Mouse (Mus musculus) erythroid progenitor cell, adult 5-6 weeks (primary cell): ENCODE data around the gene Neurod6. TPM values are rescaled to one million over a fixed set of nuclear protein-coding genes. Genes with fewer than 3 reads are reported as not detected.
"Not testable (repeated sequence)": the region's sequence is repeated elsewhere in the genome, so short reads cannot be mapped to it uniquely, and the experiment has no call there.

Experiments used
- ATAC-seq: replicated peaks from 2 replicates; pipeline ENCODE4 v1.8.0; 2016; ENCODE audit warnings: moderate number of reproducible peaks, mild to moderate bottlenecking, moderate TSS enrichment, inconsistent platforms; ENCODE audit not compliant: poor library complexity, low FRiP score, severe bottlenecking
- total RNA-seq, 2 experiments: library from RNA; stranded (forward) in 1 of 2; stranded (reverse) in 1 of 2; fragments of 150-400 nt in 1 of 2; fragments of 186-747, 209-891 nt in 1 of 2; gene quantifications; 2 replicates each; pipeline versions ENCODE4 v1.2.3 to v1.2.4; 2015 to 2017; ENCODE audit warnings: low replicate concordance in 2 of 2

Gene Neurod6
- total RNA-seq (2015; ENCODE audit: low replicate concordance) (not detected in 2 replicates), total RNA-seq (2017; ENCODE audit: low replicate concordance) (not detected in 2 replicates)

GRCm38 (mm10) chr6:55680974-55681373 is at the start of gene Neurod6:
Gene Neurod6, minus strand, starts transcription at chr6:55681263.
- ATAC-seq: no peak

- no peak for ATAC-seq
These were observed 36.1 kb upstream of the Neurod6 start for GRCm38 (mm10) chr6:55717209-55717608.

- ATAC-seq: no peak
These were observed 34.4 kb upstream of the Neurod6 start for GRCm38 (mm10) chr6:55715446-55715845.

- not testable (repeated sequence) for ATAC-seq
These were observed 29.9 kb upstream of the Neurod6 start for GRCm38 (mm10) chr6:55710913-55711312.

GRCm38 (mm10) chr6:55704759-55705104 is 23.7 kb upstream of the Neurod6 start:
- no peak for ATAC-seq

GRCm38 (mm10) chr6:55704061-55704758 is 23.1 kb upstream of the Neurod6 start:
- no peak for ATAC-seq

- no peak for ATAC-seq
These were observed 19.6 kb upstream of the Neurod6 start for GRCm38 (mm10) chr6:55700392-55701386.

- ATAC-seq: no peak
These were observed 9.0 kb upstream of the Neurod6 start for GRCm38 (mm10) chr6:55690015-55690531.

- no peak for ATAC-seq
These were observed 2.4 kb upstream of the Neurod6 start for GRCm38 (mm10) chr6:55683506-55683905.

- ATAC-seq: no peak
These were observed 1.8 kb upstream of the Neurod6 start for GRCm38 (mm10) chr6:55682886-55683285.

- ATAC-seq: no peak
These were observed 2.4 kb downstream of the Neurod6 start for GRCm38 (mm10) chr6:55678571-55679185.

- ATAC-seq: no peak
These were observed 3.7 kb downstream of the Neurod6 start for GRCm38 (mm10) chr6:55677326-55677725.

- 0 out of 2 replicates have a peak, but pooled peaks have one; percentile 19 for ATAC-seq
These were observed 4.3 kb downstream of the Neurod6 start for GRCm38 (mm10) chr6:55676663-55677311.

- ATAC-seq: no peak
These were observed 4.9 kb downstream of the Neurod6 start for GRCm38 (mm10) chr6:55676141-55676662.

GRCm38 (mm10) chr6:55667801-55668200 is 13.3 kb downstream of the Neurod6 start:
- no peak for ATAC-seq

- no peak for ATAC-seq
These were observed 19.7 kb downstream of the Neurod6 start for GRCm38 (mm10) chr6:55661126-55661915.

- no peak for ATAC-seq
These were observed 31.1 kb downstream of the Neurod6 start for GRCm38 (mm10) chr6:55649996-55650395.

- ATAC-seq: no peak
These were observed 31.5 kb downstream of the Neurod6 start for GRCm38 (mm10) chr6:55649581-55649980.

- no peak for ATAC-seq
These were observed 32.2 kb downstream of the Neurod6 start for GRCm38 (mm10) chr6:55648886-55649285.
